Mouse (Mus musculus) CH12.LX (cell line): Measurements from ENCODE around the gene Rock2. TPM values are rescaled to one million over a fixed set of nuclear protein-coding genes. Genes with fewer than 3 reads are reported as not detected.

ENCODE experiments used
- DNase-seq: peaks from one replicate; pipeline ENCODE4 v3.0.0-alpha.2; 2013; ENCODE audit errors: extremely low read depth
- H3K27ac ChIP-seq: 2 replicates; pipeline ENCODE4 v1.5.1; 2012; ENCODE audit warnings: low read depth, mild to moderate bottlenecking, control low read depth, moderate library complexity; ENCODE audit not compliant: insufficient read depth
- H3K27me3 ChIP-seq: replicated peaks from 2 replicates; pipeline ENCODE3; 2012; ENCODE audit warnings: inconsistent platforms
- H3K36me3 ChIP-seq, 2 experiments: replicated peaks in 1 of 2; 2 replicates each; pipeline versions ENCODE3 to v1.6.1; 2012; ENCODE audit warnings: inconsistent platforms in 1 of 2, low read length in 1 of 2, mild to moderate bottlenecking in 1 of 2, mixed read lengths in 1 of 2, moderate library complexity in 1 of 2; ENCODE audit not compliant: control insufficient read depth in 1 of 2, insufficient read depth in 1 of 2
- H3K4me1 ChIP-seq, 2 experiments: 2 replicates each; pipeline ENCODE4 v1.6.1; 2012; ENCODE audit warnings: inconsistent platforms in 1 of 2, moderate library complexity in 1 of 2; ENCODE audit not compliant: insufficient read depth in 2 of 2, control insufficient read depth in 1 of 2
- H3K4me2 ChIP-seq: 2 replicates; pipeline ENCODE4 v1.6.1; 2012; ENCODE audit warnings: low read depth, mild to moderate bottlenecking, control low read depth; ENCODE audit not compliant: poor library complexity, insufficient read depth, severe bottlenecking
- H3K4me3 ChIP-seq, 3 experiments: fragments of 150-350 bp in 1 of 3; sonication (generic) in 1 of 3; replicated peaks in 1 of 3; 2 replicates each; pipeline versions ENCODE3 to v1.5.1; 2011 to 2012; ENCODE audit warnings: low read depth in 2 of 3, low read length in 2 of 3, mild to moderate bottlenecking in 2 of 3, moderate library complexity in 2 of 3, control low read depth in 1 of 3, improper control_type of control experiment in 1 of 3, inconsistent platforms in 1 of 3, mixed read lengths in 1 of 3; ENCODE audit not compliant: poor library complexity in 1 of 3
- H3K79me2 ChIP-seq: replicated peaks from 2 replicates; pipeline ENCODE4 v1.6.1; 2012; ENCODE audit warnings: mild to moderate bottlenecking, moderate library complexity; ENCODE audit not compliant: control insufficient read depth, poor library complexity, insufficient read depth, severe bottlenecking; ENCODE audit errors: extremely low read depth
- H3K9ac ChIP-seq: 2 replicates; pipeline ENCODE4 v1.6.1; 2012; ENCODE audit warnings: low read depth, mild to moderate bottlenecking, control low read depth, moderate library complexity; ENCODE audit not compliant: insufficient read depth
- H3K9me3 ChIP-seq: replicated peaks from 2 replicates; pipeline ENCODE3; 2012; ENCODE audit warnings: low read length, inconsistent platforms, mixed read lengths
- CHD1 ChIP-seq: IDR thresholded peaks from 2 replicates; pipeline ENCODE4 v1.6.1; 2012; ENCODE audit warnings: low read depth, low read length, improper control_type of control experiment, inconsistent platforms
- CHD2 ChIP-seq: IDR thresholded peaks from 2 replicates; pipeline ENCODE4 v1.6.1; 2011; ENCODE audit warnings: low read length, improper control_type of control experiment
- ETS1 ChIP-seq: conservative IDR thresholded peaks from 2 replicates; pipeline ENCODE4 v1.6.1; 2012; ENCODE audit warnings: low read depth, mild to moderate bottlenecking, inconsistent platforms, low read length, improper control_type of control experiment, moderate library complexity
- GABPA ChIP-seq: IDR thresholded peaks from 2 replicates; pipeline ENCODE4 v1.6.1; 2012; ENCODE audit warnings: low read depth, low read length, improper control_type of control experiment, inconsistent platforms; ENCODE audit not compliant: insufficient replicate concordance
- HCFC1 ChIP-seq: IDR thresholded peaks from 2 replicates; pipeline ENCODE4 v1.6.1; 2012; ENCODE audit warnings: low read depth, mild to moderate bottlenecking, inconsistent platforms, low read length, improper control_type of control experiment
- IRF4 ChIP-seq: IDR thresholded peaks from 2 replicates; pipeline ENCODE4 v1.6.1; 2014; ENCODE audit warnings: low read depth, mild to moderate bottlenecking, inconsistent platforms, low read length, improper control_type of control experiment
- KAT2A ChIP-seq: IDR thresholded peaks from 2 replicates; pipeline ENCODE4 v1.6.1; 2012; ENCODE audit warnings: low read length, improper control_type of control experiment, inconsistent platforms; ENCODE audit not compliant: insufficient replicate concordance
- MAX ChIP-seq: IDR thresholded peaks from 2 replicates; pipeline ENCODE4 v1.6.1; 2011; ENCODE audit warnings: low read length, improper control_type of control experiment
- MAZ ChIP-seq: IDR thresholded peaks from 2 replicates; pipeline ENCODE4 v1.6.1; 2012; ENCODE audit warnings: low read depth, mild to moderate bottlenecking, inconsistent platforms, low read length, improper control_type of control experiment, moderate library complexity
- MEF2A ChIP-seq: IDR thresholded peaks from 2 replicates; pipeline ENCODE4 v1.6.1; 2014; ENCODE audit warnings: low read depth, mild to moderate bottlenecking, inconsistent platforms, low read length, improper control_type of control experiment, borderline replicate concordance
- MXI1 ChIP-seq: IDR thresholded peaks from 2 replicates; pipeline ENCODE4 v1.6.1; 2011; ENCODE audit warnings: mild to moderate bottlenecking, low read depth, low read length, improper control_type of control experiment
- MYC ChIP-seq: IDR thresholded peaks from 2 replicates; pipeline ENCODE4 v1.6.1; 2011; ENCODE audit warnings: low read depth, mild to moderate bottlenecking, improper control_type of control experiment, low read length
- NELFE ChIP-seq: IDR thresholded peaks from 2 replicates; pipeline ENCODE4 v1.6.1; 2011; ENCODE audit warnings: low read depth, low read length, improper control_type of control experiment
- PAX5 ChIP-seq: IDR thresholded peaks from 2 replicates; pipeline ENCODE4 v1.6.1; 2012; ENCODE audit warnings: low read length, inconsistent platforms, mixed read lengths
- POLR2A ChIP-seq: IDR thresholded peaks from 2 replicates; pipeline ENCODE4 v1.6.1; 2011; ENCODE audit warnings: low read depth, mild to moderate bottlenecking, improper control_type of control experiment, low read length
- SIN3A ChIP-seq: IDR thresholded peaks from 2 replicates; pipeline ENCODE4 v1.6.1; 2012; ENCODE audit warnings: low read length, improper control_type of control experiment, inconsistent platforms
- SMC3 ChIP-seq: IDR thresholded peaks from 2 replicates; pipeline ENCODE4 v1.6.1; 2011; ENCODE audit warnings: low read depth, low read length, improper control_type of control experiment
- UBTF ChIP-seq: IDR thresholded peaks from 2 replicates; pipeline ENCODE4 v1.6.1; 2012; ENCODE audit warnings: low read depth, mild to moderate bottlenecking, inconsistent platforms, low read length, improper control_type of control experiment, moderate library complexity
- USF1 ChIP-seq: IDR thresholded peaks from 2 replicates; pipeline ENCODE4 v1.6.1; 2014; ENCODE audit warnings: low read depth, mild to moderate bottlenecking, inconsistent platforms, low read length, improper control_type of control experiment
- ZC3H11A ChIP-seq: IDR thresholded peaks from 2 replicates; pipeline ENCODE4 v1.6.1; 2012; ENCODE audit warnings: low read depth, mild to moderate bottlenecking, inconsistent platforms, low read length, improper control_type of control experiment
- dilution Hi-C: fragments of 300-500 bp; cut with MboI; formaldehyde crosslinking; loops from 2 replicates; pipeline ENCODE4 v1.14.3; 2020; ENCODE audit warnings: low sequenced_read_pairs; ENCODE audit not compliant: extremely low pct_unique_long_range_greater_than_20kb, extremely low pct_ligation_motif_present
- in situ Hi-C: fragments of 300-500 bp; cut with MboI; formaldehyde crosslinking; loops from 3 replicates; pipeline ENCODE4 v1.14.3; 2019; ENCODE audit warnings: low sequenced_read_pairs, low pct_ligation_motif_present, low pct_unique_long_range_greater_than_20kb, mixed read lengths
- polyA plus RNA-seq: library from polyadenylated mRNA; unstranded; fragments of >175 nt; gene quantifications from 2 replicates; pipeline ENCODE4 v1.2.1, GENCODE M21; 2012; ENCODE audit warnings: low read depth; ENCODE audit not compliant: insufficient read length
- total RNA-seq, 2 experiments: library from RNA; depleted of rRNA; stranded (reverse); fragments of 300-350 nt in 1 of 2; fragments of >200 nt in 1 of 2; gene quantifications; 2 replicates each; pipeline ENCODE4 v1.2.3; 2012 to 2014

Rock2 gene
- total and polyA plus RNA-seq, 3 experiments: 39.1 to 49.9 (median 40.3) TPM

- Histone ChIP-seq H3K4me3 (peak overlapping the region; percentile 82 to 100 (median 92)), H3K9ac (peak overlapping the region; percentile 98), H3K27me3 (no peaks in the 10 kb centered on the region), H3K79me2 (peaks cover 47% of the 10 kb centered on the region), H3K27ac (peak overlapping the region; percentile 31), H3K4me1 (peaks cover 8 to 39% of the 10 kb centered on the region in 2 experiments), H3K4me2 (peak overlapping the region; percentile 61), H3K9me3 (no peaks in the 10 kb centered on the region), H3K36me3 (no peaks in the 10 kb centered on the region)
- DNase-seq: no peak
- dilution Hi-C loops (no loop called here), in situ Hi-C loops (no loop called here)
- no peak for TF ChIP-seq IRF4
- no peak for TF ChIP-seq USF1
- peak; percentile 52; the same call in 1 of the 2 replicates for TF ChIP-seq MXI1
- no peak for TF ChIP-seq MAX
- no peak for TF ChIP-seq KAT2A
- no peak for TF ChIP-seq ZC3H11A
- TF ChIP-seq MEF2A: no peak
- no peak for TF ChIP-seq SIN3A
- TF ChIP-seq HCFC1: no peak
- no peak for TF ChIP-seq POLR2A
- TF ChIP-seq CHD1: 0 out of 2 replicates have a peak, but pooled peaks have one; percentile 34
- TF ChIP-seq MYC: no peak
- TF ChIP-seq PAX5: no peak
- TF ChIP-seq MAZ: no peak
- no peak for TF ChIP-seq GABPA
- no peak for TF ChIP-seq NELFE
Observed at GRCm38 (mm10) chr12:16896073-16896789, 1.5 kb downstream of the Rock2 start.

- no peaks in the 10 kb centered on the region for H3K36me3 ChIP-seq
- dilution Hi-C loops: no loop called here
- peaks cover 5 to 44% of the 10 kb centered on the region in 2 experiments for H3K4me1 ChIP-seq
- no peaks in the 10 kb centered on the region for H3K27me3 ChIP-seq
- peak overlapping the region; percentile 65 to 100 (median 82) for H3K4me3 ChIP-seq
- peak overlapping the region; percentile 31; the same call in 1 of the 2 replicates for H3K27ac ChIP-seq
- peak overlapping the region; percentile 98 for H3K9ac ChIP-seq
- peak overlapping the region; percentile 91 for H3K4me2 ChIP-seq
- TF ChIP-seq ETS1 (no peak), MEF2A (no peak), MYC (no peak), UBTF (no peak), SMC3 (no peak), MAZ (no peak), CHD2 (no peak), SIN3A (no peak), POLR2A (no peak), GABPA (no peak)
- TF ChIP-seq, all 38 proteins: peak for 0
- Histone ChIP-seq H3K79me2 (peaks cover 53% of the 10 kb centered on the region), H3K9me3 (no peaks in the 10 kb centered on the region)
- no peak for DNase-seq
- in situ Hi-C loops: no loop called here
Observed at GRCm38 (mm10) chr12:16897225-16897624, 2.5 kb downstream of the Rock2 start.
